Mouse (Mus musculus) right cerebral cortex, postnatal 14 days (tissue): ENCODE measurements at regions not wholly inside any gene's neighbourhood (a gene's known extent, or its start where the extent isn't known, plus 50 kb on each side); places are given as distances from the start of the nearest gene placed in this dataset.
A peak's percentile ranks its signal among the peaks of the same experiment; 100 is the strongest.

Source experiments
- DNase-seq: peaks from one replicate; pipeline ENCODE4 v3.0.0; 2022

- no peak for DNase-seq
Measured at GRCm38 (mm10) chr16:39285028-39285744, 392.7 kb downstream of the Igsf11 start.

GRCm38 (mm10) chr16:39286797-39287565 is 394.5 kb downstream of the Igsf11 start:
- no peak for DNase-seq

DNA sequence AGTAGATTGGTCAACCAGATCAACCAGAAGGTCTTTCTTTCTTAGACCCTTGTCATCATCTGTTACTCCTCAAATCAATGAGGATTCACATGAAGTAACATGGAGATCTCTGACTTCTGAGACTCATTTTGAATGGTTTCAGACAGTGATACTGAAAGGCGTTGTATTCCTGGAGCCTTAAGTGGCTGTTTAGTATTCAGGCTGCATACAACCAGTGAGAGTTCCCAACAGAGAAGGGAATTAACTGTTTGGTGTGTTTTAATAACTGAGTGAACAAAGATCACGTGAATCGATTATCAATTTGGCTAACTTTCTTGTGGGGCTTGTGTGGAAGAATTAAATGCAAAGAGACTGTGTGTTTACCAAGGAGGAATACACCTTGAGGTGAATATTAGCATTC is 406.4 kb downstream of the Igsf11 start:
- DNase-seq, result no peak

GRCm38 (mm10) chr16:39302902-39303361 is 410.5 kb downstream of the Igsf11 start:
- peak; percentile 37 for DNase-seq

- DNase-seq, result no peak
Measured at GRCm38 (mm10) chr16:39303371-39303770, 410.9 kb downstream of the Igsf11 start.

DNA sequence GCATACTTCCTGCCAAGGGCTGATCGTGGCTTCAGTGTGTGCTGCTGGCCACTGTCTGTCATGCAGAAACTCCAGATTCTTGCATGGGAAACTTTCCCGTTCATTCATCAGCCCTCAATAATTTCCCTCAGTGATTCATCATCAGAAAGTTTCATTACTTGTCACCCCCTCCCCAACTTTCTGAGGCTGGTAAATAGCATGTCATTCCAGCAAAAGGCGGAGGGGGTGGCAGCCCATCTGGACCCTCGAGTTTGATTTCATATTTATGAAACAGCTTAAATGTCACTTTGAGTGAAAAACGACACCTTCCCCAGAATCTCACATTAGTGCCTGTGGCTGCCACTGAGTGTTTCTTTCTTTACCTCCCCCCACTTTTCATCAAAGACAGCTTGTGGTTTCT is 415.5 kb downstream of the Igsf11 start:
- DNase-seq, result no peak

DNA sequence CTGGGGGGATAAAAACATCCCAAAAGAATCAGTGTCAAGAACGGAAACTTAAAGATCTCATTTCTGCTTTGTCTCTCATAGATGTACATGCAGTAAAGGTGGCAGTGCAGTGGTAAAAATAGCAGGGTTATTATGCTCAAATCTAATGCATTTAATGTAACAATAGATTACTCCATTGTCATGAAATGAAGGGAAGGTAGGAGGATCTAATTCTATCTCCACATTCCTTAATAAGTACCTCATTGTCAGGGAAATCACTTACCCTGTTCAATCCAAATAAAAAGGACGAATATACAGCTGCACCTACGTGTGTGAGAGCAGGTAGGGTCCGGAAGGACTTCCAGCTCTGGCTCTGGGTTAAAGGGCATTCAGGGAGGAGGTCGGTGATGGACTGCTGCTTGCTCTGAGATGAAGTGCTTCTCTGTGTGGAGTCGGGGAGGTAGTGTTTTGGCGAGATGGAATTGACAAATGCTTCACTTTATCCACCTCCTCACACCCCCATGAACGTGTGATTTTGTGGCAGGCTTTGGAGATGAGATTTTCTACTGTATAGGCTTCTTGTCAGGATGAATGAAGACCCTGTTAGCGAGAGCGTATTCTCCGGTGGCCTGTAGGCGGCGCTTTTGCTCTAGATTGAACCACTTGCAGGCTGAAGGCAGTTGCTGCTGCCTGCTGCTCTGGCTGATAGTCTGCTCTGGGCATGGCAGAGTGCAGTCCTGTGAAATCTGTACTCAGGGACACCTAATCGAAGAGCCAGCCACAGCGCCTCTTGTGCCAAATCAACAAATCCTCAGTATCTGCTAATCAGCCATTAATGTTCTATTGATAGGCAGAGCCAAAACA is 424.5 kb downstream of the Igsf11 start:
- DNase-seq, result peak; percentile 88

DNA sequence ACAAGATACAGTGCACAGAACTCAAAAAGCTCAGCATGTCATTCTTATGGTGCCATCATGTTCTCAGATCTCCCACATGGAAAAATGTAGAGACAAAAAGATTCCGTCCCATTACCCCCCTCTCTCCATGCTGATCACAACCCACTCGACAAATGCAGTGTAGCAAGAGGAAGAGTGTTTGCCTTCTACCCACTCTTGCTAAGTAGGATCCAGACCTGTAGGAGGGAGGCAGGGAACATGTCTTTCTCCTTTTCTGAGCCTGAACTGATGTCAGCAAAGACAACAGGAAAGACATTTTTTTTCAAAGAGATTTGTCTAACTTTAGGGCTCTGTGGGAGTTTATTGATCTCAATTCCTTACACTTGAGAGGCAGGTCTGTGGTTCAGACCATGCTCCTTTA is 433.2 kb downstream of the Igsf11 start:
- DNase-seq, result no peak

DNA sequence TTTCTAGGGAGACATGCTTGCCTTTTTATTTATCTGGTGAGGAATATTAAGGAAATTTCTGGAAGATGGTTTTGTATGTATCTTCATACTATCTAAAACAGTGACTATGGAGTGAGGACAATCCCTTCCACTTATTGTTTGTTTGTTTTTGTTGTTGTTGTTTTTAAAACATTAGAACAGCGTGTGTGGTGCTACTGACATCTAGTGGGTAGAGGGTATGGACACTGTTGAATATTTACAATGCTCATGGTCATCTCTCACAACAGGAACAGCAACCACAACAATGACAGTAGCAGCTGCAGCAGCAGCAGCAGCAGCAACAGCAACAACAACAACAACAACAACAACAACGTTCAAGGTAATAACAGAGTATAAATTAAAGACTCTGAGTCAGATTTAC is 471.2 kb downstream of the Igsf11 start:
- DNase-seq, result no peak

DNA sequence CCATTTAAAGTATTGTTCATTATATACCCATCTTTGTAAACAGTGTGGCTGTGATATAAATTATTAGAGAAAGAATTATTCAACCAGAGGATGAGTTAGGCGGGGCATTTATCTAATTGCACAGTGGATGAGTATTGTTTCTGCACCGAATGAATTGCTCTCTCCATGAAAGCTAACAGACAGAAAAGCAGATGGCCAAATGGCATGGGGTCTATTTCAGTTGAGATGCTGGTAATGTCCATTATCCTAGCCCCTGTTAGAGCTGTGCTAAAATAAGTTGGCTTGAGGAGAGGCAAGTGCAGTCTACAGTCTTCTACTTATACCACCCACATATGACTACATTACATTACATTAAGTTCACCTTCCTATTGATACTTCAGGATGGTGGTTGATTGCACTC is 475.8 kb downstream of the Igsf11 start:
- no peak for DNase-seq

GRCm38 (mm10) chr16:39374616-39375015 is 482.1 kb downstream of the Igsf11 start:
- no peak for DNase-seq

- DNase-seq, result no peak
Measured at GRCm38 (mm10) chr16:39379959-39380358, 487.5 kb downstream of the Igsf11 start.

- no peak for DNase-seq
Measured at GRCm38 (mm10) chr16:39389943-39390342, 497.5 kb downstream of the Igsf11 start.

- DNase-seq, result no peak
Measured at GRCm38 (mm10) chr16:39390626-39391025, 498.2 kb downstream of the Igsf11 start.

GRCm38 (mm10) chr16:39402101-39402749 is 509.8 kb downstream of the Igsf11 start:
- peak; percentile 20 for DNase-seq

DNA sequence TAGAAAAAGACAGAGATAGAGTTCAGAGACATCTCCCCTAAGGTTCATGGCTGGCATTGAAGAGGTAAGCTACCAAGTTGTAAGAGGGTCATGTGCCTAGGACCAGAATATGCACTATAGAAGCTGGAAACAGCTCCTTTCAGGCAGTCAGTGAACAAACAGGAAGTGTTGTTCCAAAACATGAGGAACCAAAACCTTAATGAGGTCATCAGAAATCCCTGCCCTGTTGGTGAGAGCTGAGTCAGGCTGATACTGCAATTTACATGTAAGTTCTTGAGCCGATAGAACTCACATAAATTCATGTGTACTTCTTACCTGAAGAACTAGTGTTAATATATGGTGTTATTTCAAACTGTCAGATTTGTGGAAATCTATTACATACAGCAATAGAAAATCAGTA is 539.1 kb downstream of the Igsf11 start:
- DNase-seq, result no peak

- DNase-seq, result no peak
Measured at GRCm38 (mm10) chr16:39445740-39446139, 538.4 kb upstream of the Lsamp start.

DNA sequence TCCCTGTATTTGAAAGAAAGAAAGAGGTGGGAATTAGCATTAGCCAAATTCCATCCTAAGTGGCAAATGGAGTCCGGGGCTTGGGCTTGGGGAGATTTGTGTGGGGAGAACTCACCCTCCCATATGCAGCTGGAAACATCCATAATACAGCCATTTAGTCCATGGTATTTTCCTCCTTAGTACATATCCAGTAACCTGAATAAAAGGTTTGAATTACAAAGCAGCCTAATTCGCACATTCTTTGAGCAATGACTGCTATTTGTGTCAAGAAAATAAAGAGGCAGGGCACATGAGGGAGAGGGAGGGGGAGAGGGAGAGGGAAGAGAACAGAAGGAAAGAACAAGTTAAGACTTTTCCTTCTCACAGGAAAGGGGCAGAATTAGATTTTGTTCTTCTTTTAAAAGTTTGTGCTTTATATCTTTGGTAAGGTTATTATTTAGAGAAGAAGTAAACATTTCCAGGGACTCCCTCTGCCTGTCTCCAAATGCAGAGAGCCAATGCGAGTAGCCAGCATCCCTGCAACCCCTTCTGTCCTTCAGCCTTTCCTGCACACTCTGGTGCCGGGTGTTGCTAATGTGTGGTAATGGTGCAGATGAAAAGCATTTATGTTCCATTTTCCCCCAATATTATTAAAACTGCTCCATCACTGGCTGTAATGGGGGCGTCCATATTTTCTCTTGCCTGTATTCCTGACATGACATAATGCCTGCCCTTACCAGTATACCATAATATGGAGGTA is 530.6 kb upstream of the Lsamp start:
- DNase-seq, result no peak
